Mouse (Mus musculus): ENCODE results near the gene Eif2ak4. TPM values are rescaled to one million over a fixed set of nuclear protein-coding genes. Genes with fewer than 3 reads are reported as not detected.

Gene Eif2ak4
- 4.5 and 5.7 TPM in 2 replicates for polyA plus RNA-seq (2012; ENCODE audit: insufficient read depth, insufficient read length, missing spikeins)

DNA sequence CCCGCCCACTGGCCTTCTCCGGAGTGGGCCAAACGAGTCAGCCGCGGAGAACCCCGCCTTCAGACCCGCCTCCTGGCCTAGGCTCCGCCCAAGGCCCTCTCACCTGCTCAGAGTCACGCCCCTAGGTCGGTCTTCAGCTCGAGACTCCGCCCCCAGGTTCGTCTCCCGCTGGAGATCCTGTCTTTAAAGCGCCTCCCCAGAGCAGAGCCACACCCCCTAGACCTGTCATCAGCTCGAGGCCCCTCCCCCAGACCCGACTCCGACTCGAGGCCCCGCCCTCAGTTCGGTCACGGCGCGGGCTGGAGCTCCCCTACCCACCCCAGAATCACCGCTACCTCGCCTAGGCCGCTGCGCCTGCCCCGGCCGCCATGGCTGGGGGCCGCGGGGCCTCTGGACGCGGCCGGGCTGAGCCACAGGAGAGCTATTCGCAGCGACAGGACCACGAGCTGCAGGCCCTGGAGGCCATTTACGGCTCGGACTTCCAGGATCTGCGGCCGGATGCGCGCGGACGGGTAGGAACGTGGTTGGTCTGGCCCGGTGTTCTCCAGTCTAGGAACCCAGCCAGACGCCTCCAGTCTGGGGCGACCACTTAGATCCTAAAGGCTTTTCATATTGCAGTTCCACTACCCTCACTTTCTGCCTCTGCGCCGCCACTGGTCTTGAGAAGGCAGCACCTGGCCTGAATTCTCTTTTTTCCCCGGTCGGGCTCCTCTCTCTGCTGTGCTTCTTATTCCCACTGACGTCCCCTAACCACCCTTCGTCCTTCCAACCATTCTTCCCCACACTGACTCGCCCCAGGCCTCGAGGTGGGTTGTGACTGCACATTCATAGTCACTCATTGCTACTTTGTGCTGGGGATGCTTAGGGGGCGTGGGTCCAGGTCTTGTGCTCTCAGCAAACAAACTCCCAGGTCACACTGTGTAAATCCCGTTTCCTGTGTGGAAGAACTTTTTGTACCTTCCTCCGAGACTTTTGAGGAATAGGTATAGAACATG lies at the start of gene Eif2ak4:
TSS of gene Eif2ak4 (plus strand) at position 278 of the 995 bp plus-strand sequence.
- Histone ChIP-seq H3K4me1 (ENCODE audit: control insufficient read depth, insufficient read depth, insufficient read length, low read length) (no peaks in the 10 kb centered on the region), H3K27ac (replicated peaks; ENCODE audit: low read depth, low read length) (peak within 1 kb of the TSS; percentile 69), H3K4me3 (ENCODE audit: insufficient read depth, low read depth, low read length) (peak within 1 kb of the TSS; percentile 96)

DNA sequence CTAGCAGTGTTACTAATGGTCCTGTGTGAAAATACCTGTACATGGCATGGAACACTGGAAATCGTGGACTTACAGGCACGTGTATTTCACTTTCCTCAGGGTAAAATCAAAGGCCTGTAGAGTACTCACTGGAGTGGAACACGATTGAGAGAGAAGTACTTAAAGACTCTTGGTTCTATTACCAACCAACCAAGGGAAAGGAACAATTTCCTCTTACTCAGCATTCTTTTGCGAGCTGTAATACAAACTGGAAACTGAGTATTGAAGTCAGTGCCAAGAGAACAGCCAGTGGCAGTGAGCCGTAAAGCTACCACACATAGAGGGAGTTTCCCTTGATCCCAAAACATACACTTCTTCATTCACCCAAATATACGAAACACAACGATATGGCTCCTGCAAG lies 47.1 kb upstream of the Eif2ak4 start:
- Histone ChIP-seq H3K4me1 (ENCODE audit: control insufficient read depth, insufficient read depth, insufficient read length, low read length) (no peaks in the 10 kb centered on the region), H3K27ac (replicated peaks; ENCODE audit: low read depth, low read length) (no peak overlapping the region), H3K4me3 (ENCODE audit: insufficient read depth, low read depth, low read length) (no peak overlapping the region)

DNA sequence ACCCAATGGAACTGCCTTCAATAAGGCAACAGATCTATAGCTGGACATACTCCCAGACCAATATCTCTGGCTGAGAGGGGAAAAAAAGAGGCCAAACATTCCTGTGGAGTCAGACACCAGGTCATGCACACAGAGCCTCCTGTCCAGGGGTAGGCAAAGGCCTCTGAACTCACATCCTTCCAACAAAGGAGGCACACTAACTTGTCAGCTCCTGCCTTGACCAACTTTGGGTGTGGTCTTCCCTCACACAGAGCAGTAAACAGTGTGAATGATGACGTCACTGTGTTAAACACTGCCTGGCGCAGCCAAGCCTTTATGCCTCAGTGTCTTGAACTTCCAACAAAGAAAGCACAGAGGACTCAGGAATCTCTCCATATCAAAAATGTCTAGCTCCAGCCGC lies 44.5 kb upstream of the Eif2ak4 start:
- Histone ChIP-seq H3K27ac (replicated peaks; ENCODE audit: low read depth, low read length) (no peak overlapping the region), H3K4me1 (ENCODE audit: control insufficient read depth, insufficient read depth, insufficient read length, low read length) (no peaks in the 10 kb centered on the region), H3K4me3 (ENCODE audit: insufficient read depth, low read depth, low read length) (no peak overlapping the region)

GRCm38 (mm10) chr2:118345535-118345934 lies 42.9 kb upstream of the Eif2ak4 start:
- H3K27ac ChIP-seq (replicated peaks; ENCODE audit: low read depth, low read length): no peak overlapping the region
- no peak overlapping the region for H3K4me3 ChIP-seq (ENCODE audit: insufficient read depth, low read depth, low read length)
- H3K4me1 ChIP-seq (ENCODE audit: control insufficient read depth, insufficient read depth, insufficient read length, low read length): no peaks in the 10 kb centered on the region

- Histone ChIP-seq H3K27ac (replicated peaks; ENCODE audit: low read depth, low read length) (no peak overlapping the region), H3K4me1 (ENCODE audit: control insufficient read depth, insufficient read depth, insufficient read length, low read length) (peaks cover 4% of the 10 kb centered on the region; the same call in 1 of the 2 replicates), H3K4me3 (ENCODE audit: insufficient read depth, low read depth, low read length) (no peak overlapping the region)
Observed at GRCm38 (mm10) chr2:118353498-118353897, 34.9 kb upstream of the Eif2ak4 start.

DNA sequence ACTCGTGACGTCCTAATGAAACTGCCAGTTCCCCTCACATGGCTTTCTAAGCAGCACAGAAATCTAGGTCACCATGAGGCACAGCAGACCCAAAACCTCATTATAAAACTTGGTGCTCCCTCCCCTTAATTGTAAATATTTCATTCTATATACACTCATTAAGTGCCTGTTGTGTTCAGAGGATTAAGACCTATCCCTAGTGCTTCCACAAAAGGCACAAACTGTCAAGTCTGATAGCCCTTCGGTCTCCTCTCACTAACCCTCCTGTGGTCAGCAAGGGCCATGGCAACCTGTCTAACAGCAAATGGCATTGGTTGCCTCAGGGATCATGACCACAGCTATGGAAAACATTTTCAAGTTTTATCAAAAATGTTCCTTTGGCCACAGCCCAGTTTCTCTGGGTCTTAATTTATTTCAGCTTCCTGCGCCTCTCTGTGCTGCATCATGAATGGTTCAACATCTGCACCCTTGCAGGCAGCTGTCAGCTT lies 34.5 kb upstream of the Eif2ak4 start:
- Histone ChIP-seq H3K4me3 (ENCODE audit: insufficient read depth, low read depth, low read length) (no peak overlapping the region), H3K4me1 (ENCODE audit: control insufficient read depth, insufficient read depth, insufficient read length, low read length) (peaks cover 4% of the 10 kb centered on the region; the same call in 1 of the 2 replicates), H3K27ac (replicated peaks; ENCODE audit: low read depth, low read length) (no peak overlapping the region)

GRCm38 (mm10) chr2:118355138-118355719 lies 33.2 kb upstream of the Eif2ak4 start:
- no peak overlapping the region for H3K27ac ChIP-seq (replicated peaks; ENCODE audit: low read depth, low read length)
- H3K4me1 ChIP-seq (ENCODE audit: control insufficient read depth, insufficient read depth, insufficient read length, low read length): peaks cover 4% of the 10 kb centered on the region; the same call in 1 of the 2 replicates
- H3K4me3 ChIP-seq (ENCODE audit: insufficient read depth, low read depth, low read length): no peak overlapping the region

- Histone ChIP-seq H3K4me3 (ENCODE audit: insufficient read depth, low read depth, low read length) (no peak overlapping the region), H3K27ac (replicated peaks; ENCODE audit: low read depth, low read length) (no peak overlapping the region), H3K4me1 (ENCODE audit: control insufficient read depth, insufficient read depth, insufficient read length, low read length) (peaks cover 13% of the 10 kb centered on the region)
Observed at GRCm38 (mm10) chr2:118371841-118372240, 16.6 kb upstream of the Eif2ak4 start.

- H3K27ac ChIP-seq (replicated peaks; ENCODE audit: low read depth, low read length): no peak overlapping the region
Observed at GRCm38 (mm10) chr2:118372561-118372900, 15.9 kb upstream of the Eif2ak4 start.

DNA sequence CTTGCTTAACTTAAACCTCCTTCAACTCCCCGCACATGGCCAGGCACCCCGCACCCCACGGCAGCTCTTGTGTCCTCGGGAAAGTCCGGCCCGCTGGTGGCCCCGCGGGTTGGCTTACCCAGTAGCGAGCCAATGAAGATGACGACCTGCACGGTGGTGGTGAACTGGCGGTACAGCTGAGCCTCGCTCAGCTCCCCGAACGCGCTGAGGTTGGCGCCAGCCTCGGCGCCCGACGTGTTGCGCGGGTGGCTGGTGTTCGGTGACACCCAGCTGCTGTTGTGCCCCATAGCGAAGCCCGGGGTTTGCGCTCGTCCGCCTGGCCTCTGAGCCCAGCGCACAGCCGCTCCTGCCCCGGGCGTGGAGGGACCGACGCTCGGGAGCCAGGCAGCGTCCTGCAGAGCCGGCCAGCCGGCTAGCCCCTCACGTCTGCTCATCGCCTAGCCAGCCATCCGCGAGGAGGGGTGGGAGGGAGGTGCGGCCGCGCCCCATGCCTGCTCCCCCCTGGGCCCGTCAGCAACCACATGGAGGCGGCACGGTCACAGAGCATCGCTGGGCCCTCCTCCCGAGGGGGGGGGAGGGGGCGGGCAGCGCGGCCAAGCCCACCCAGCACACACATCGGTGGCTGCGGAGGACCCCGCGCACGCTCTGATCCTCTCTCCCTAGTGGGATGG lies 15.4 kb upstream of the Eif2ak4 start, which contains the start of gene Gpr176:
TSS of gene Gpr176 (minus strand) at position 519 of the 671 bp plus-strand sequence.
- Histone ChIP-seq H3K4me1 (ENCODE audit: control insufficient read depth, insufficient read depth, insufficient read length, low read length) (peaks cover 13% of the 10 kb centered on the region), H3K27ac (replicated peaks; ENCODE audit: low read depth, low read length) (no peak within 1 kb of the TSS), H3K4me3 (ENCODE audit: insufficient read depth, low read depth, low read length) (peak within 1 kb of the TSS; percentile 49)

More at GRCm38 (mm10) chr2:118372561-118372900, 15.9 kb upstream of the Eif2ak4 start:
- peaks cover 13% of the 10 kb centered on the region for H3K4me1 ChIP-seq (ENCODE audit: control insufficient read depth, insufficient read depth, insufficient read length, low read length)
- peak overlapping the region; percentile 49 for H3K4me3 ChIP-seq (ENCODE audit: insufficient read depth, low read depth, low read length)

DNA sequence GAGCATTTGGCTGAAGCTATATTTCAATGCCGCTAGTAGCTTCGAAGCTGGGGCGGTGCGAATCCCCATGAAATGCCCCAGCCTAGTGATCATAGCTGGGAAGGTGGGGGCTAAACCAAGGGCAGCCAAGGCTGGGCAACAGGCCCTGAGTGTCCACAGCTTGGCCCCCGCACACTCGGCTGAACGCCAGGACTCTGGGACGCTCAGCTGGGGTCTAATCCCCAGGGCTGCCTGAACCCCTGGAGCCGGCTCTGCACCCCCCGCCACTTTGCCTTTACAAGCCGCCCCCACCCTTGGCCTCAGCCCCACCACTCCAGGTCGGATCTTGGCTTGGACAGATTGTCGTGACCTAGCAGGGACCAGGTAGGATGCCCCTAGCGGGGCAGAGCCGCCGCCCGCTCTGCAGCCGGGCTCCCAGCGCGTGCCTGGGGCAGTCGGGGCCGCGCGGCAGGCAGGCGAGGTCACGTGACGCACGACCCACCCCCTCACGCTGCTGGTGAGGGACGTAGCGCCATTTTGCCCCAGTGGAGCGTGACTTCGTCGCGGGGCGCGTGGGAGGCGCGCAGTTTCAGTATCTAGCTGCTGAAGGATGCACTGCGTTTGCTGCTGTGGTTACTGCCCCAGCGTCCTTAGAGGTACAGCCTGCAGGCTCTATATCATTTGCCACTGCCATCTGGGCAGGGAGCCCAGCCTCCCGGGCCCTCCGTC lies 14.7 kb upstream of the Eif2ak4 start:
- Histone ChIP-seq H3K4me3 (ENCODE audit: insufficient read depth, low read depth, low read length) (peak overlapping the region; percentile 49), H3K4me1 (ENCODE audit: control insufficient read depth, insufficient read depth, insufficient read length, low read length) (peaks cover 13% of the 10 kb centered on the region), H3K27ac (replicated peaks; ENCODE audit: low read depth, low read length) (no peak overlapping the region)

- Histone ChIP-seq H3K27ac (replicated peaks; ENCODE audit: low read depth, low read length) (no peak overlapping the region), H3K4me3 (ENCODE audit: insufficient read depth, low read depth, low read length) (no peak overlapping the region), H3K4me1 (ENCODE audit: control insufficient read depth, insufficient read depth, insufficient read length, low read length) (peaks cover 13% of the 10 kb centered on the region)
Observed at GRCm38 (mm10) chr2:118375522-118375921, 12.9 kb upstream of the Eif2ak4 start.

DNA sequence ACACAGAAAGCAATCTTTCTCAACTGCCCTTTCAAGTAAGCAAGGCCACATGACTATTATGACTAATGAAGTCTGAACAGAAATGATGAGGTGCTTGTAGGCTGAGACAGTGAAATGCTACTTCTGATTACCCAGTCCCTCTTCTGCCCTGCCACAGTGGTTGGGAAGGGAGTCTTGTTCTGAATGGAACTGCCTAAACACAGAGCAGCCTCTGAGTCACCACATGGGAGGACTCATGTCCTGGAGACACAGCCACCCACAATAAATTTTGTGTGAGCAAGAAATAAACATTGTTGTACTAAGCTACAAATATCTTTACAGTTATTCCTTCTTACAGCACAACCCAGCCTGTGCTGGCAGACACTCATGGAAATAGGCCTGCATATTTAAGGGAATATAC lies 12.5 kb upstream of the Eif2ak4 start:
- Histone ChIP-seq H3K4me1 (ENCODE audit: control insufficient read depth, insufficient read depth, insufficient read length, low read length) (peaks cover 13% of the 10 kb centered on the region), H3K27ac (replicated peaks; ENCODE audit: low read depth, low read length) (no peak overlapping the region), H3K4me3 (ENCODE audit: insufficient read depth, low read depth, low read length) (no peak overlapping the region)

DNA sequence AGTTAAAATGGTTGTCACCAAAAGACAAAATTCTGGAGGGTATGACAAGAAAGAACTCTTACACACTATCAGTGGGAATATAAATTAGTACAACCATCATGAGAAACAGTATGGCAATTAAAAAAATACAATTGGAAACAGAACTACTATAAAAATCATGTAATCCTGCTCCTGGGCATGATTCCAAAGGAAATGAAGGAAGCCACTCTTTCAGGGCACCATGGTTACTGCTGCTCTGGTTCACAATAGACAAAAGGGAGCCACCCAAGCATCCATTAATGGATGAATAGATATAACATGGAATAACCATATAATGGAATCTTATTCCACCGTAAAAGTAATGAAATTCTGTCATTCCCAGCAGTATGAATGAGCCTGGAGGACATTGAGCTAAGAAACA lies 8.7 kb upstream of the Eif2ak4 start:
- no peaks in the 10 kb centered on the region for H3K4me1 ChIP-seq (ENCODE audit: control insufficient read depth, insufficient read depth, insufficient read length, low read length)
- no peak overlapping the region for H3K4me3 ChIP-seq (ENCODE audit: insufficient read depth, low read depth, low read length)
- H3K27ac ChIP-seq (replicated peaks; ENCODE audit: low read depth, low read length): no peak overlapping the region

Data from brown adipose tissue, adult 24 weeks (tissue).